Mouse (Mus musculus) liver, embryonic 15.5 days (tissue): Measurements from ENCODE around the gene Prrt3. TPM values are rescaled to one million over a fixed set of nuclear protein-coding genes. Genes with fewer than 3 reads are reported as not detected.

Source experiments
- ATAC-seq: fragments of 200-750 bp; cut with Nextera tagmentation; 2 replicates; pipeline ENCODE4 v1.8.0; 2017; ENCODE audit warnings: moderate number of reproducible peaks, mild to moderate bottlenecking, moderate library complexity; ENCODE audit not compliant: insufficient read depth
- H3K27ac ChIP-seq: fragments of 300-500 bp; sonication (generic); replicated peaks from 2 replicates; pipeline ENCODE4 v1.5.1; 2015; ENCODE audit warnings: mild to moderate bottlenecking, inconsistent platforms
- H3K27me3 ChIP-seq: fragments of 300-500 bp; sonication (generic); 2 replicates; pipeline ENCODE4 v1.6.1; 2015; ENCODE audit warnings: mild to moderate bottlenecking, inconsistent platforms
- H3K36me3 ChIP-seq: fragments of 300-500 bp; sonication (generic); replicated peaks from 2 replicates; pipeline ENCODE4 v1.6.1; 2015; ENCODE audit warnings: moderate library complexity, mild to moderate bottlenecking, inconsistent platforms
- H3K4me1 ChIP-seq: fragments of 300-500 bp; sonication (generic); replicated peaks from 2 replicates; pipeline ENCODE4 v1.6.1; 2015; ENCODE audit warnings: inconsistent platforms
- H3K4me2 ChIP-seq: fragments of 300-500 bp; sonication (generic); 2 replicates; pipeline ENCODE4 v1.6.1; 2015; ENCODE audit warnings: moderate library complexity, mild to moderate bottlenecking, inconsistent platforms
- H3K4me3 ChIP-seq: fragments of 300-500 bp; sonication (generic); replicated peaks from 2 replicates; pipeline ENCODE4 v1.5.1; 2015; ENCODE audit warnings: mild to moderate bottlenecking, inconsistent platforms
- H3K9ac ChIP-seq: fragments of 300-500 bp; sonication (generic); 2 replicates; pipeline ENCODE4 v1.6.1; 2015; ENCODE audit warnings: moderate library complexity, mild to moderate bottlenecking, inconsistent platforms
- H3K9me3 ChIP-seq: fragments of 300-500 bp; sonication (generic); replicated peaks from 2 replicates; pipeline ENCODE4 v1.6.1; 2016; ENCODE audit warnings: inconsistent platforms
- WGBS: fragments of 180-500 bp; shearing (Covaris S2); methylation state at CpG from one replicate; pipeline ENCODE4 v1.1.7; 2015; ENCODE audit warnings: mixed read lengths; ENCODE audit not compliant: insufficient replicate concordance; 5-methylcytosine and 5-hydroxymethylcytosine counted together
- polyA plus RNA-seq: library from polyadenylated mRNA; unstranded; fragments of >200 nt; fragmentation: Nextera tagmentation; extraction: Ambion mirVana; gene quantifications from 2 replicates; pipeline ENCODE4 v1.2.1, GENCODE M21; 2015

Gene Prrt3
- polyA plus RNA-seq, 1 experiment from 2014 or later, result 0.03 TPM

DNA sequence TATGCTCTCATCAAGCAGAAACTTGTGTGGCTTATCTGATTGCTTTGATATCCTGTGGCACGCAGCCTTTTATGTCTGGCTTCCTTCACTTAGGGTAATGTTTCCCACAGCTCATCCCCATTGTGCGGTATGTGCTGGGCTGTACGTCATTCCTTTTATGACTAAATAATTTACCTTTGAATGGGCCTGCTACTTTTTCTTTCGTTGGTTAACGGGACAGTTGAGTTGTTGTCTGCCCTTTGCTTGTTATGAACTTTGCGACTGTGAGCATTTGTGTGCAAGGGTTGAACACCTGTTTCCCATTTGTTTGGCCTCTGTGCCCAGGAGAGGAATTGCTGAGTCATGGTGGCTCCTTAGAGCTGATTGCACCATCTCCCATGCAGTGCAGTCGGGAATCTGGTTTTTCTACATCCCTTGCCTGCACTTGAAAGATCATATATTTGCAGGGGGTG is 14.6 kb downstream of the Prrt3 start:
- Histone ChIP-seq H3K27ac (no peak overlapping the region), H3K4me2 (no peak overlapping the region), H3K4me1 (peaks cover 36% of the 10 kb centered on the region), H3K36me3 (no peaks in the 10 kb centered on the region), H3K4me3 (no peak overlapping the region), H3K27me3 (peaks cover 7% of the 10 kb centered on the region), H3K9ac (no peak overlapping the region), H3K9me3 (no peaks in the 10 kb centered on the region)
- 41% methylated on average over 7 of the region's 7 CpGs for WGBS
- no peak for ATAC-seq

DNA sequence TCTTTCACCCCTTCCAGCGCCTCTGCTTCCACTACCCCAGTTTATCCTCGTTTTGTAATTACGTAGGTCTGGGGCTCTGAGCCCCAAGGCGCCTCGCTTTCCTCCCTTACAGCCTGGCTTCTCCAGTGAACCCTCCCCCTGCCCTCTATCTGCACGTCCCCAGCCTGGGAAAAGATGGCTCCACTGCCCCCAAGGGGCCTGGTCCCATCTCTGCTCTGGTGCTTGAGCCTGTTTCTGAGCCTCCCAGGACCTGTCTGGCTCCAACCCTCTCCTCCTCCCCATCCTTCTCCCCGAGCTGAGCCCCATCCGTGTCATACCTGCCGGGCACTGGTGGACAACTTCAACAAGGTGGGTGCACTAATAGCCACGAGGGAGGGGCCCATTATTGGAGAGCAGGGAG is 18.0 kb downstream of the Prrt3 start:
- Histone ChIP-seq H3K27ac (peak overlapping the region; percentile 68), H3K4me3 (peak overlapping the region; percentile 73), H3K4me2 (peak overlapping the region; percentile 99), H3K36me3 (no peaks in the 10 kb centered on the region), H3K9ac (peak overlapping the region; percentile 70), H3K27me3 (peaks cover 38% of the 10 kb centered on the region), H3K9me3 (no peaks in the 10 kb centered on the region), H3K4me1 (peaks cover 41% of the 10 kb centered on the region)
- 10% methylated on average over 10 of the region's 10 CpGs for WGBS
- no peak for ATAC-seq

DNA sequence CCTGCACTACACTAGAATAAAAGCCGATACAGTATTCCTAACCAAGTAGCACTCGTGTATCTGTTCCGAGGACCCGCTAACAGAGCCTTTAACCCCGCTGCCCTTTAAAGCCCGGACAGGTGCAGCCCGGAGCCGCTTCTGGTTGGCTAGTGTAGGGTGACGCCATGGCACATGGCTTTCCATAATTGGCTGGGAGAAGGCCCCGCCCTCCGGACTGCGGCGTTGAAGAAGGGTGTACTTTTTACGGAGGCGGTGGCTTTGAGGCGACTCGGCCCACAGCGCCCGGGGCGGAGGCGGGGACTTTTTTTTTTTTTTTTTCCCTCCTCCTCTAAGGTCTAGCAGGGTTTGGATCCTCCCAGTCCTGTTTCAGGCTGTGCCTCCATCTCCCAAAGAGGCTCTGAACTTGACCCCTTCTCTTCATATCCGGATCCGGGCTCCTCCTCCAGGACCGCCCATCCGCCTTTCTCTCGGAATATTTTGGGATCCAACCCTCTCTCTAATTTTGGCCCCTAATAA is 18.6 kb downstream of the Prrt3 start, which contains the start of gene Creld1:
Creld1 (plus strand) TSS at position 198 of the 516 bp plus-strand sequence.
- WGBS, result 0% methylated on average over 26 of the region's 26 CpGs
- H3K27me3 ChIP-seq, result peaks cover 39% of the 10 kb centered on the region
- ATAC-seq, result peak; percentile 97
- peak within 1 kb of the TSS; percentile 99 for H3K4me2 ChIP-seq
- H3K4me1 ChIP-seq, result peaks cover 41% of the 10 kb centered on the region
- no peaks in the 10 kb centered on the region for H3K36me3 ChIP-seq
- H3K27ac ChIP-seq, result peak within 1 kb of the TSS; percentile 69
- H3K9ac ChIP-seq, result peak within 1 kb of the TSS; percentile 70
- no peaks in the 10 kb centered on the region for H3K9me3 ChIP-seq
- H3K4me3 ChIP-seq, result peak within 1 kb of the TSS; percentile 73

DNA sequence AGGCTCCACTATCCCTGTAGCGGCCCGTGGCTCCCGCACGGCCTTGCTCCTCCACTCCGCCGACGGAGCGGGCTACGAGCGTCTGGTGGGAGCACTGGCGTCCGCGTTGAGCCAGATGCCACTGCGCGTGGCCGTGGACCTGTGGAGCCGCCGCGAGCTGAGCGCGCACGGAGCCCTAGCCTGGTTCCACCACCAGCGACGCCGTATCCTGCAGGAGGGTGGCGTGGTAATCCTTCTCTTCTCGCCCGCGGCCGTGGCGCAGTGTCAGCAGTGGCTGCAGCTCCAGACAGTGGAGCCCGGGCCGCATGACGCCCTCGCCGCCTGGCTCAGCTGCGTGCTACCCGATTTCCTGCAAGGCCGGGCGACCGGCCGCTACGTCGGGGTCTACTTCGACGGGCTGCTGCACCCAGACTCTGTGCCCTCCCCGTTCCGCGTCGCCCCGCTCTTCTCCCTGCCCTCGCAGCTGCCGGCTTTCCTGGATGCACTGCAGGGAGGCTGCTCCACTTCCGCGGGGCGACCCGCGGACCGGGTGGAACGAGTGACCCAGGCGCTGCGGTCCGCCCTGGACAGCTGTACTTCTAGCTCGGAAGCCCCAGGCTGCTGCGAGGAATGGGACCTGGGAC is 19.1 kb downstream of the Prrt3 start:
- H3K9me3 ChIP-seq, result no peaks in the 10 kb centered on the region
- peak overlapping the region; percentile 69 for H3K27ac ChIP-seq
- peaks cover 38% of the 10 kb centered on the region for H3K4me1 ChIP-seq
- peak overlapping the region; percentile 99 for H3K4me2 ChIP-seq
- peak; percentile 47 for ATAC-seq
- peak overlapping the region; percentile 61 for H3K9ac ChIP-seq
- H3K36me3 ChIP-seq, result no peaks in the 10 kb centered on the region
- peaks cover 39% of the 10 kb centered on the region for H3K27me3 ChIP-seq
- WGBS, result under 1% methylated on average over 65 of the region's 65 CpGs
- H3K4me3 ChIP-seq, result peak overlapping the region; percentile 73

DNA sequence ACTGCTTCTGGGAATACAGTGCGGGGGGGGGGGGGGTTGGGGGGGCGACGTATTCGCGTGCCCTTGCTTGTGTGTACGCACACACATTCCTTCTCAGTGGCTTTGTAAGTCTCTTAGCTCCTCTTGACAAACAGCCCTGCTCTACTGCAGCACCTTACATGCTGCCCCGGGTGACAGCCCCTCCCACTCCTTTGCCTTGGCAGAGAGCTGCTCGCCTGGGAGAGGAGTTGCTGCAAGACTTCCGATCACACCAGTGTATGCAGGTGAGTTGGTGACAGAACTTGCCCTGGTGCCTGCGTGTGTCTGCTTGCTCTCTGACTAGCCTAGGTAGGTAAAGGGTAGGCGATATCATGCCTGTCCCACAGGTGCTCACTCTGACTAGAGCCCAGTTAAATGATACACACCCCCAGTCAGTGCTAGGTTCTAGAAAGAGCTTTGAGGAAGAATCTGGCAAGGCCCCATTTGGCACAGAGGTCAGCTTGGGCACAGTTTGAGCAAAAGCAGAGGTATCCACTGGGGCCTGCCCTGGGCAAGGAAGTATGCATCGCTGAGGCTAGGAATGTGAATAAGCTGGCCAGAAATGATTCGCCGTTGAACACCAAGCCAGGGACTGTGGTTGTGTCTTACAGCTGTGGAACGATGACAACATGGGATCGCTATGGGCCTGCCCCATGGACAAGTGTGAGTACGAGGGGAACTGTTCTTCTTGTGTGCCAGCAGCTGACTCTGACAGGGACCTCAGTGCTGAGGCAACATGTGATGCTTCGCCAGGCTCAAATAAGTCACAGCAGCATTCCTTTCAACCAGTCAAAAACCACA is 21.0 kb downstream of the Prrt3 start:
- Histone ChIP-seq H3K4me2 (no peak overlapping the region), H3K4me3 (no peak overlapping the region), H3K9ac (no peak overlapping the region), H3K27me3 (peaks cover 52% of the 10 kb centered on the region), H3K27ac (no peak overlapping the region), H3K4me1 (peaks cover 28% of the 10 kb centered on the region), H3K9me3 (no peaks in the 10 kb centered on the region), H3K36me3 (no peaks in the 10 kb centered on the region)
- 60% methylated on average over 18 of the region's 18 CpGs for WGBS
- ATAC-seq, result no peak

DNA sequence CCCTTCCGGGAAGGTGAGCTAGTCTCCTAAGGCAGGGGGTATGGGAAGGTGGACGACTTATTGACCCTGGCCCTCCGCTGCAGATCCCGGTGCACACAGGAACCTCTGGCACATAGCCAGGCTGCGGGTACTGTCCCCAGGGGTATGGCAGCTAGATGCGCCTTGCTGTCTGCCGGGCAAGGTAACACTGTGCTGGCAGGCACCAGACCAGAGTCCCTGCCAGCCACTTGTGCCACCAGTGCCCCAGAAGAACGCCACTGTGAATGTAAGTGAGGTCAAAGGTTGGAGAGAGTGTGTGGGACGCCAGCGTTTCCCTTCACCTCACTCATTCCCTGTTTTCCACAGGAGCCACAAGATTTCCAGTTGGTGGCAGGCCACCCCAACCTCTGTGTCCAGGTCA is 22.8 kb downstream of the Prrt3 start:
- WGBS, result 66% methylated on average over 10 of the region's 10 CpGs
- H3K27ac ChIP-seq, result no peak overlapping the region
- H3K4me3 ChIP-seq, result no peak overlapping the region
- H3K36me3 ChIP-seq, result no peaks in the 10 kb centered on the region
- no peak for ATAC-seq
- H3K4me2 ChIP-seq, result no peak overlapping the region
- peaks cover 55% of the 10 kb centered on the region for H3K27me3 ChIP-seq
- H3K4me1 ChIP-seq, result peaks cover 19% of the 10 kb centered on the region
- no peaks in the 10 kb centered on the region for H3K9me3 ChIP-seq
- no peak overlapping the region for H3K9ac ChIP-seq

DNA sequence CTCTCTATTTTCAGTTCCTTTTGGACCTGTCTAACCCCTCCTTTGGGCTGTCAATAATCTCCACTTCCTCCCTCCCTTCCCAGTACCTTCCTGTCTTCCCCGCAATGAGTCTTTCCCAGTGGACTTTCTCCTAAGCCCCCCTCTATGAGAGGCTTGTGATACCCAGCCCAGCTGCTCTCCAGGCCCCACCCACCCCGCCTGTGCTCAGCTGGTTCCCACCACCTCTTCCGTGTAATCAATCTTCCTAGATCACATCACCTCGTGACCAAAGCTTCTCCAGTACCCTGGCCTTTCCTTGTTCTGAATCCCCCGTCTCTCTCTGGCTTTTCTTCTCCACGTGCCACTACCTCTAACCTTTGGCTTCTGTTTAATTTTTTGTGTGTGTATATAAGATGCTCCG is 24.4 kb downstream of the Prrt3 start:
- Histone ChIP-seq H3K27me3 (peaks cover 51% of the 10 kb centered on the region), H3K4me1 (peaks cover 7% of the 10 kb centered on the region), H3K36me3 (no peaks in the 10 kb centered on the region), H3K4me2 (no peak overlapping the region), H3K9ac (no peak overlapping the region), H3K27ac (no peak overlapping the region), H3K9me3 (no peaks in the 10 kb centered on the region), H3K4me3 (no peak overlapping the region)
- WGBS, result 31% methylated on average over 7 of the region's 7 CpGs
- ATAC-seq, result no peak

DNA sequence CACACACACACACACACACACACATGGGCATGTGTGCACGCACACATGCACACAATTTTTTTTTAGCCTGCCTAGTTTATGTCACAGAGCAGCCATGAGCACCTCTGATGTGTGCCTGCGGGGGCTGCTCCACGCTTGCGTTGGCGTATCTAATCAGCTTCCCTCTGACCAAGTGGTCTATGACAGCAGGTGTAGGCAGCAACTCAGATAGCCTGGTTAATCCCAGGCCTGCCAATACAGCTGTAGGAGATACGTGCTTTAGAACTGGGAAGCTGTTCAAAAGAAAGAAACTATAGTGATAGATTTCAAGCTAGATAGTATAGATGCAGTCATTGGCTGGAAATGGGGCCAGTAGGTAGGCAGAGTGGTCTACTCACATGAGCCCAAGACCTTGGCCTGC is 28.0 kb downstream of the Prrt3 start:
- peaks cover 23% of the 10 kb centered on the region for H3K4me1 ChIP-seq
- no peak overlapping the region for H3K4me3 ChIP-seq
- no peak overlapping the region for H3K9ac ChIP-seq
- H3K36me3 ChIP-seq, result no peaks in the 10 kb centered on the region
- no peak for ATAC-seq
- H3K27me3 ChIP-seq, result peaks cover 48% of the 10 kb centered on the region
- no peak overlapping the region for H3K27ac ChIP-seq
- H3K4me2 ChIP-seq, result no peak overlapping the region
- H3K9me3 ChIP-seq, result no peaks in the 10 kb centered on the region
- 56% methylated on average over 6 of the region's 6 CpGs for WGBS

DNA sequence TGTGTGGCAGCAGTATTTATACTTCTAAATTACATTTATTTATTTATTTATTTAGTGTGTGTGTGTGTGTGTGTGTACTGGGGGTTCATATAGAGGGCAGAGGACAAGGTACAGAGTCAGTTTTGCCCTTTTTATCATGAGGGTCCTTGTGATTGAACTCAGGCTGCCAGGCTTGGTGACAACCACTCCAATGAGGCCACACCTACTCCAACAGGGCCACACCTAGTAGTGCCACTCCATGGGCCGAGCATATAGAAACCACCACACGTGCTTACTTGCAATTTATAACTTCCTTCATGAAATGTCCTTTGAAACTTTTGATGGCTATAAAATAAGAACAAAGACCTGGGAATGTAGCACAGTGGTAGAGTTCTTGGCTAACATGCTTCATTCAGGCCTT is 28.5 kb downstream of the Prrt3 start:
- WGBS, result 35% methylated on average over 2 of the region's 2 CpGs
- Histone ChIP-seq H3K9me3 (no peaks in the 10 kb centered on the region), H3K4me3 (no peak overlapping the region), H3K4me2 (no peak overlapping the region), H3K4me1 (peaks cover 23% of the 10 kb centered on the region), H3K36me3 (no peaks in the 10 kb centered on the region), H3K27ac (no peak overlapping the region), H3K9ac (no peak overlapping the region), H3K27me3 (peaks cover 48% of the 10 kb centered on the region)
- ATAC-seq, result no peak

DNA sequence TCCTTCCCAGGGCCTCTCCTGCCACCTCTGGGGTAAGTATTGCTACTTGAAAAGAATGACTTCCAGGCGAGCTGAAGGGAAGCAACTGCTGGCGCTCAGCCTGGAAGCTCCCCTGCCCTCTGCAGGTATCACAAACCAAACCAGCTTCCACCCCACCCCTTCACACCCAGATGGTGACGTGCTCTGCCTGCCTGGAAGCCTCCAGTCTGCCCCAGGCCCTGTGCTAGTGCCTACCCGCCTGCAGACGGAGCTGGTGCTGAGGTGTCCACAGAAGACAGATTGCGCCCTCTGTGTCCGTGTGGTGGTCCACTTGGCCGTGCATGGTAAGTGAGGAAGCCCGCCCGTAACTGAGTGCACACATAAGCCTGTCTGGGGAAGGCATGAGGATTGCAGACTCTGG is 29.7 kb downstream of the Prrt3 start:
- ATAC-seq, result no peak
- H3K4me3 ChIP-seq, result no peak overlapping the region
- H3K27me3 ChIP-seq, result peaks cover 44% of the 10 kb centered on the region
- peak overlapping the region; percentile 52; the same call in 1 of the 2 replicates for H3K4me2 ChIP-seq
- 56% methylated on average over 10 of the region's 10 CpGs for WGBS
- H3K36me3 ChIP-seq, result no peaks in the 10 kb centered on the region
- no peak overlapping the region for H3K27ac ChIP-seq
- H3K9me3 ChIP-seq, result no peaks in the 10 kb centered on the region
- H3K4me1 ChIP-seq, result peaks cover 23% of the 10 kb centered on the region
- H3K9ac ChIP-seq, result no peak overlapping the region

DNA sequence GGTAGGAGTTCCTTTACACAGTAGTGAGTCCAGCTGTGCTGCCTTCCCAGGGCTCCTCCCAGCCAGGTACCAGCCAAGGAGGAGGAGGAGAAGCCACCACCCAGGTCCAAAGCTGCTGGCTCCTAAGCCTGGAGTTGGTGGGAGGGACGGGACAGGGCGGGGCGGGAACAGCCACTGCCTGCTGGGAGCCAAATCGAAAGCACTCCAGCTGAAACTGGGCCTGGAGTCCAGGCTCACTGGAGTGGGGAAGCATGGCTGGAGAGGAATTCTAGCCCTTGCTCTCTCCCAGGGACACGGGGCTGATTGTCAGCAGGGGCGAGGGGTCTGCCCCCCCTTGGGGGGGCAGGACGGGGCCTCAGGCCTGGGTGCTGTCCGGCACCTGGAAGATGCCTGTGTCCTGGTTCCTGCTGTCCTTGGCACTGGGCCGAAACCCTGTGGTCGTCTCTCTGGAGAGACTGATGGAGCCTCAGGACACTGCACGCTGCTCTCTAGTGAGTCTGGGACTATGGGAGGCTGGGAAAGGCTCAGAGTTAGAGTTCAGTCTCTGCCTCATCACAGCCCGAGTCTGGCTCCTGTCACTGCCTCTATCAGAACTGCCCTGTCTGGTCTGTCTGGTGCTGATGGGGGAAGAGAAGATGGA is 30.3 kb downstream of the Prrt3 start, which contains the start of gene Il17rc:
Il17rc (plus strand) TSS at position 131 of the 640 bp plus-strand sequence.
- H3K27ac ChIP-seq, result 0 out of 2 replicates have a peak within 1 kb of the TSS, but pooled peaks have one; percentile 16
- no peak for ATAC-seq
- peak within 1 kb of the TSS; percentile 34 for H3K4me3 ChIP-seq
- no peaks in the 10 kb centered on the region for H3K9me3 ChIP-seq
- H3K4me1 ChIP-seq, result peaks cover 23% of the 10 kb centered on the region
- no peaks in the 10 kb centered on the region for H3K36me3 ChIP-seq
- H3K9ac ChIP-seq, result no peak within 1 kb of the TSS
- H3K27me3 ChIP-seq, result peaks cover 40% of the 10 kb centered on the region
- 52% methylated on average over 12 of the region's 12 CpGs for WGBS
- H3K4me2 ChIP-seq, result peak within 1 kb of the TSS; percentile 52
